Mouse (Mus musculus) lung, postnatal 14 days (tissue): ENCODE results near the gene Stab1.

Experiments
- DNase-seq: peaks from one replicate; pipeline ENCODE4 v3.0.0; 2021

The Stab1 gene

DNA sequence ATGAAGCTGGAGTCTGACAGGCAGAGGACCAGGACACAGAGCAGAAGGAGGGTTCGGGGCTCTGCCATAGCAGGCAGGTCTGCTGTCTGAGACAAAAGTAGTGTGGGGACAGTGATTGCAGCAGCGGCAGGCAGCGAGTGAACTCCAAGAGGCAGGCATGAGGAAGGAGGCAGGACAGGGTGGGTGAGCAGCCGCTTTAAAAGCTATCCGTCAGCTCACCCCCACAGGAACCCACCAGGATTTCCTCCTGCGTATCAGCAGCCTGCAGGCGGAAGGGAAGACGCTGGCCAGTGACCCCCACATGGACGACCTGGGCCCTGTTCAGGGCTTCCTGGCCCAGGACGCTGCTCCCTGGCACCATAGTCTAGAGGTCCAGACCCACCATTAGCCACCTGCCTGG is at the start of gene Stab1:
Stab1 (minus strand) TSS at position 217 of the 400 bp plus-strand sequence.
- peak; percentile 59 for DNase-seq

DNA sequence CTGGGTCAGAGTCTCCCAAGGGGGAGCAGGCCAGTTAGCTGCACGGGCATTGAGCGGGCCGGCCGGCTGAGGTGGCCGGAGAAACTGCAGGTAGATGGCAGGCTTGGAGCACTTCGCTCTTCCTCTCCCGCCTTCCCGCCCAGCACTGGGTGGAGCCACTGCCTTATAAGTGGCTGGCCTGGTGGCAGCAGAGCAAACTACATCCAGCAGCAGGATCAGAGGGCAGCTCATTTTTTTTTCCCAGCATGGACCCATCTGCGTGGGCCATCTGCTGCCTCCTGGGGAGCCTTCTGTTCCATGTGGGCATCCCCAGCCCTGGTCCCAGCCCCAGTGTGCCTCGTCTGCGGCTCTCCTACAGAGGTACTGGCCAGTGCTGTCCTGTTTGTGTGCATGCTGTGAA is 49.2 kb upstream of the Stab1 start, which contains the start of gene Sema3g:
Sema3g (plus strand) TSS at position 195 of the 400 bp plus-strand sequence.
- peak; percentile 82 for DNase-seq

DNA sequence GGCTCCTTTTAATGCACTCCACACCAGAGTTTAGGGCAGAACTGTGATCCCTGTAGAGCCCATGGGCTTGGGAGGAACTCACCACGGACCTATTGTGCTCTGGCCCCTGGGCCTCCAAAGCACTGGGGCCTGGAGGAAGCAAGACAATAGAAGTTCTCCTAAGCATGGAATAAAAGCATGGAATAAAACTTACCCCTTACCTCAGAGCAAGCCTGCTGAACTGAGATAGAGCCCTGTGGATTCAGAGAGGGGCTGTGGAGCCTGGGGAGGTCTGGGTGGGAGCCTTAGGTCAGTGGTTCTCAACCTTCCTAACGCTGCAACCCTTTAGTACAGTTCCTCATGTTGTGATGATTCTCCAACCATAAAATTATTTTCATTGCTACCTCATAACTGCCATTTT is 48.4 kb upstream of the Stab1 start, which contains the start of gene Nisch:
Nisch (minus strand) TSS at position 101 of the 400 bp plus-strand sequence.
- no peak for DNase-seq

DNA sequence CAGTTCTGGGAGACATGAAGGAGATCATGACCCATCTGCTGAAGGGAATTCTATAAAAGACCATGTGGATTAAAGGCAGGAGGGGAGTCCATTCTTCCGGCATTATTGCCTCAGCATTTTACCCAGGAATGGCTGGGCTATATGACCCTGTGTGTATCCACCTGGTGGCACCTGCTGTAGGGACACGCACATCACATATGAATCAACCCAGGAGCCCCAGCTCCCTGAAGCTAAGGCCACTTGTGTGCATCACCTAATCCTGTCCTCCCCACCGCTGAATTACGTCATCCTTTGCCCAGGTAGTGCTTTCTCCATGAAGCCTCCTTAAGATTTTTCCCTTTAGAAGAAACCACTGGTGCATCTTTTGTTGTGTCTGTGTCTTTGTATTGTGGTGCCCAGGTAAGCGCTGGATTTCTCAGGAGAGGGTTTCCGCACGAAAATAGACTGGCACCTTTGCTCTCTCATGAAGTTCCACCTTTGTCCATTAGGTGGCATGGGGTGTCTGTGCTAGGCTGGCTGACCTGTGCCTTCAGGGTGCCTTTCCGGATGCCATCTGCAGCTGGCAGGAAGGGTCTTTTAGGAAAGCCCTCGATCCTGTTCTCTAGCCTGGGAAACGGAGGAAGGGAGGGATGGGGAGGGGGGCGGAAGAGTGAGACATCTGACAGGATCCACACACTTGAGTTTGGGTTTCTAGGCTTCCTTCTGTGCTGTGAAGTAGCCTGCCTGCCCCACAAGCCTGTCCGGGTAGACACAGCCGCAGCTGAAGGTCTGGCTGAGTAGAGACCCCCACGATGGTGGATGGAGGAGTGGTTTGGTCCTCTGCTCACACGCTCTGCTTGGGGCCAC is 46.9 kb upstream of the Stab1 start:
- peak; percentile 83 for DNase-seq

DNA sequence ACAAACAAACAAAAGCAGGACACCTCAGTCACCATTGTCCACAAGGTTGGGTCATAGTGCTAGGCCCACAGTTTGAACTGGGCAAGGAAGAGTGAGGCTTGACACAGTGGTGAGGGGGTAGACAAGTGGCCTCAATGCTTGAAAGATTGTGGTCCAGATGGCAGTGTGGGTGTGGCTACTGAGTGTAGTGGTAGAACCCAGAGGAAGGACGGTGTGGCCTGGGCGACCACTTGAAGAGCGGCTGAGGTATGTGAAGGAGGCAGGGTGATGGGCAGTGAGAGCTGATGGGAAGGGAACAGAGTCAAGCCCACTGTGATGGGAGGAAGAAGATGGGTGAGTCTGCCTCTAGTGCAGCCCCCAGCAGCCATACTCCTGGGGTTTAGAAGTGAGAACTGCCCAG is 46.2 kb upstream of the Stab1 start:
- no peak for DNase-seq

DNA sequence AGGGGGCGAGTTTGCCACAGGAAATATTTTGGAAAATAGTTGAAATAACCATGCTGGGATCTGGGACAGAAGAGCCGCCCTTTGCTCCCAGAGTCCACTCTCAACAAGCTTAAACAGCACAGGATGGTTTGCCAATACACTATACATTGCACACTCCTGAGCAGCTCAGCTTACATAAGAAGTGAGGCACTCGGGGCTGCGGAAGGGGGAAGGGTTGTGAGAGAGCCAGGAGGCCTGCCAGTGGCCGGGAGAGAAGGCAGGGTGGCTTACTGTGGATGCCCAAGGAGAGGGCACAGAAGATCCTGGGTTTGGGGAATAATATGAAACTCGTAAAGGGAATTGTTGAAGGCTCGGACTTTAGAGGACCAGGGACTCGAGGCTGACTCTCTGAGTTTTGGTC is 45.4 kb upstream of the Stab1 start:
- DNase-seq = no peak

DNA sequence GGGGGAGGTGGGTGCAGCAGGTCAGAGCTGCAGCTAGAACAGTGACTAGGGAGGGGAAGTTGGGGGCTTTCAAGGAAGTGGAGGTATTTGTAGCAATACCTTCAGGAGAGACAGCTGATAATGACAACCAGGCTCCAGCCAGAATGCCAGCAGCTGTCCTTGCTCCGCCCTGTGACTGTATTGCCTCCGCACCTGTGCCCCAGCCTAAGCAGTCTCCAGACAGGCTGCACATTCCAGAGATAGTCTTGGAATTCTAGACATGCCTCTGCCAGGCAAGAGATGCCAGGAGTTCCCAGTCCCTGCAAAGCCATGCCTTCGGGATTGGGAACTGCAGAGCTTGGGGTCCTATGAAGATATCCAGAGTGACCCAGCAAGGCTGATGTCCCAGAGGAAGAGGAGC is 44.1 kb upstream of the Stab1 start:
- no peak for DNase-seq

DNA sequence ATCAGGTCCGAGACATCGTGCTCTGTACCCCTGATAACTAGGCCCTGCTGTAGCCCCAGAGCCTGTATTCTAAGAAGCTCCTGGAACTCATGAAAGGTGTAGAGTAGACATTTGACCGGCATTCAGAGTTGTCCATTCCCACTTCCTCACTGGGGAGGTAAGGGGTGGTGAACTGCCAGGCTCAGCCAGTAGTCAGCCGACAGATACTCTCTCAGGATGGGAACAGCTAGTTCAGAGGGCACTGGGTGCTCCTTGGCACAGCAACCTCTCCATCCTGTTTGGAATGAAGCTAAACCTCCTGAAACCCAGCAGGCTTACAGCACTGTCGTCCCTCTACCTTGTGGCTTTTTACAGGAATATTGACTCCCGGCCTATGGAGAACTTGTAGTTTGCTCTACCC is 43.4 kb upstream of the Stab1 start:
- DNase-seq = no peak

DNA sequence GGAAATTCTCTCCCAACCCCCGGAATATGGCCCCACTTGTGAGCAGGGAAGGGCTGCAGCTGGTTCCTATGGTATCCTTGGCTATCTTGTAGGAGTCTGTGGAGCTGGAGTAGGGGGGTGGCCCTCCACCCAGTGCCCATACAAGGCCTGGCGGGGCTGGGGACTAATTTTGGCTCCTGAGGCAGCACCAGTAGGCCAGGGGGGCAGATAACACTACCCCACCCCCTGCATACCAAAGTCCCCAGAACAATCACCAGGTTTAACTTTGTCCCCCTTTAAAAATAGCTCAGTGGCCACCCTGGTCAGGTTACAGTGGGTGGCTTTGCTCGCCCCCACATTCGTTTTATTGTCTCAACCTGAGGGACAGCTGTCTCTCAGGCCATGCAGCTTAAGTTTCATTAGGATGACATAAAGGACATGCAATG is 40.7 kb upstream of the Stab1 start:
- no peak for DNase-seq

DNA sequence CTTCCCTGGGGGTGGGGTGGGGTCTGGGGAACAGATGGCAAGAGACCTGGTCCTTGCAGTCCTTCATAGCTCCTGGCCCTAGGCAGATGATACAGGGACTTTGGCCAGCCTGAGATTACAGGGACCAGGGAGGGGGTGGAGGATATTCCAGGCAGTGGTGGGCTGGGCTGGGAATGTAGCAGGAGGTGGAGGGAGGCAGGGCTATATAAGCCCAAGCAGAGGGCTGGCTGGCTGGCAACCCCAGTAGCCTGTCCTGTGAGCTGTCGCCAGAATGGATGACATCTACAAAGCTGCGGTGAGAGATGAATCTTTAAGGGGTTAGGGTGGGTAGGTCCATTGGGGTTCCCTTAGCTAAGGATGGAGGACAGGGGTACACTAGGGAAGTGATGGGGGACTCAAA is 39.6 kb upstream of the Stab1 start, which contains the start of gene Tnnc1:
Tnnc1 (plus strand) TSS at position 229 of the 400 bp plus-strand sequence.
- no peak for DNase-seq

DNA sequence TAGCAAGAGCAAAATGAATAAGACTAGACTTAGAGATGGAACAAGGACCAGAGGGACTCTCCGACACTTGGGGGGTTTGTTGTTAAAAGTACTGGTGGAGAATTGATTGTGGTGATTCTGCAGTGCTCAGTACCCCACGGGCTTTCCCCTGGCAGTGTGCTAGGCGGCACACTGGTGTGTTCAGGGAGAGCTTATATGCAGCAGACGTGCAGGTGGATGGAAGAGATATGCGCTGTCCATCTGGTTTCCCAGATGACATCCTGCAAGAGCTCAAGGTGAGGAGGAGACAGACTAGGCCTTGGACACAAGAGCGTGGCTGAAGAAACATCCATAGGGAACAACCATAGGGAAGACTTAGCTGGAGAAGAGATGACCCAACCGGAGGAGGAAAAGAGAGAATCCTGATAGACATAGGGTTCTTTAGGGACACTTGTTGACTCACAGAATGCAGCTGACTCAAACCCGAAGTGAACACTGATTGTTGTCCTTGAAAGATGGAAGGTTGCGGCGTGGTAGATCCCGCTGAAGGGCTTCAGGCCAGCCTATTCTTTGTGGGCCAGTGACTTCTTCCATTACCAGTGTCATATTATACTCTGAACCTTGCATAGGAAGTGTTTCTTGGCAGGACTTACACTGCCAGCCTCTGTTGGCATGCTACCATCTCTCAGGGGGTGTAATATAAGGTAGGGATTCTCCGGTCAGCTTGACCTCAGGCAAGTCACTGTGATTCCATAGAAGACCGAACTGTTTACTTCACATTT is 38.8 kb upstream of the Stab1 start:
- DNase-seq = peak; percentile 23

DNA sequence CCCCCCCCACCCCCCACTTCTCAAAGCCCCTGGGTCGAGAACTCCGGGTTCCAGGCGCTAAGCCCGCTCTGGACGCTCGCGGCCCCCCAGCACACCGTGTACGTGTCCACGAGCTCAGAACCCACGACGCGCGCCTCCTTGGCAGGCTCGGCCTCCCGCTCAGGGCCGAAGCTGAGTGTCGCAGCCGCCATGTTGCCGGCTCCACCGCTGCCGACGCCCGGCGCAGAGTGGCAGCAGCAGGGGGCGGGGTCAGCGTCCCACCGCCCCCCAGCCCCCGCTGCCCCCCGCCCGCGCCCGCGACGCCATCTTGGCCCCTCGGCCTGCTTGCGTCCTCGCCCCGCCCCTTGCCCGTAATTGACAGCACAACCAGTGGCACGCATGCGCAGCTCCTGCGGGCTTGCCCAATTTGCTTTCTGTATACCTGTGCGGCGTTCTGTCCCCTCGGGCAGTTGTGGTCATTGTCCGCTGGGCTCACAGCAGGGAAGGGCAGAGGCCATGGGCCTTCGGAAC is 38.1 kb upstream of the Stab1 start:
- peak; percentile 97 for DNase-seq

DNA sequence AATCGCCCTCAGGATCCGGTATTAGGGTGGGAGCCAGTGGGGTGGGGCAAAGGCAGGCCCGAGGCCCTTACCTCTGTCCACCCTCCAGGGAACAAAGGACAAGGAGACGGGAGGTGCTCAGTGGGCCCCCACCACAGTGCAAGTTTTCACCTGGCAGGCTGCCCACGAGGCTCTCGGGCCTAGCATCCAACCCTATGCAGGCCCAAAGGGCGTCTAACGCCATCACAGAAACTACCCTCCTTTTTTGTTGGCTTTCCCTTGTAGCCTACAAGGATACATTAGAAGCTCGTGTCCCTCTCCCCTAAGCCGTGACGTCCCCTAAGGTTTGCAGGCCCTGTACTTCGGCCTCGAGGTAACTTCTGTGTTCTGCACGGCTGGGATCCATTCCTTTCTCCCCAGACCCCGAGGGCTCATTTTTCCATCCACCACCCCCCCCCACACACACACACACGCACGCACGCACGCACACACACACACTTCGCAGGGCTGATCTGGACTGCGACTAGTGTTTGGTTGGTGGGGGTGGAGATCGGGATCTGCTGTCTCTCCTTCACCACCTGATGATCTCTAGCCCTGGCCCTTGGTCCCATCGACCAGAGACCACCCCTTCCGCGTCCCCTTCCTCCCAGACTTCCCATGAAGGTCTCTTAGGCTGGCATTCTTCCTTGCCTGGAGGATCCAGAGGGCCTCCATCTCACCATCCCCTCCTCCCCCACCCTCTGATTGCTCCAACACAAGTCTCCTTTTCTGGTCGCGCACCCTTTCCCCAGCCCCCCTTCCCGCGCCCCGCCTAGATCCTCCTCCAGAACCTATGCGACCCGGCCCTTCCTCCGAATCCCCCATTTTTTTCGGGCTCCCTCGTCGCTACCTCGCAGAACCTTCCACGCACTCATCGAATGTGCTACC is 37.4 kb upstream of the Stab1 start:
- peak; percentile 59 for DNase-seq

DNA sequence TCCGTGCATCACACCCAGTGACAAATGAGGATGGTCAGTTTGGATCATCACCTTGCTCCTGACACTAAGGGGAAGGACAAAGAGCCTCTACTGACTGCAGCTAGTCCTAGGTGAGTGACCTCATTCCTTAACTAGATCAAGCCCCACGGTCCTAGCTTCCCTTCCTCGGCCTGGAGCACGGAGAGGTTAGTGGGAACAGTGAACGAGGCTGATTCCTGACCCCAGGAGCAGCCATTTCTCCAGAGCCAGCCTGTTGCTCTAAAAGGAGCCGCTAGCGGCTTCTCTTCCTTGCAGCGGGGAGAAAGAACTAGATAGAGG is 36.8 kb upstream of the Stab1 start:
- no peak for DNase-seq

DNA sequence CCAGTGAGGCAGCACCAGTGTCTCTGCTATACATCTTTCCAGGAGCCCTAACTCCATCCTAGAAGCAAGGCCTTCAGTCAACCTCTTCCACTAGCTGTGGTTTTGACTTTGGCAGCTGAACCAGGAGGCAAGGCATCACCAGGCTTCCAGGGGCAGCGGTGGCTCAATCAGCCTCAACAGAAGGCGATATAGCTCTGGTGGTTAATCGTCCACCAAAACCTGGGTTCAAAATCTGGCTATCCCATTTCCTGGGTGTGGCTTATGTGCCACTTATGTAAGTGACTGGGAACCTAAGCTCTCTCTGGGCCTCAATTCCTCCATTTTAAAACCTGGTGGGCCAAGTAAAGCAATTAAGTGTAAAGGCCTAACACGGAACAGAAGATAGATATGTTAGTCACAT is 36.4 kb upstream of the Stab1 start:
- no peak for DNase-seq

DNA sequence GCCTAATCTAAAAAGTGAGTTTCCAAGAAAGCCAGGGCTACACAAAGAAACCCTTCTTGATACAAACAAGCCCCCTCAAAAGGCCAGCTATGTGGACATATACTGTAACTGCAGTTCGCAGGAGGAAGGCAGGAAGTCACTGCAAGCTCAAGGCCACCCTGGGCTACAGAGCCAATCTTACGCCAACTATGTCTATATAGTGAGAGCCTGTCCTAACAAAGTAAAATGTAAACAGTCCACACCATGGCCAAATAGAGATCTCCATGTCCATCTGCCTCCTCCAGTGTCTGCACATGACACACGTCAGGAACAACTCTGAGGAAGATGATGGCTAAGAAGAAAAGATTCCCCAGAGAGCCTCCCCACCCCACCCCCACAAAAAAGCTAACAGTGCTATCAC is 31.6 kb upstream of the Stab1 start:
- DNase-seq = no peak

DNA sequence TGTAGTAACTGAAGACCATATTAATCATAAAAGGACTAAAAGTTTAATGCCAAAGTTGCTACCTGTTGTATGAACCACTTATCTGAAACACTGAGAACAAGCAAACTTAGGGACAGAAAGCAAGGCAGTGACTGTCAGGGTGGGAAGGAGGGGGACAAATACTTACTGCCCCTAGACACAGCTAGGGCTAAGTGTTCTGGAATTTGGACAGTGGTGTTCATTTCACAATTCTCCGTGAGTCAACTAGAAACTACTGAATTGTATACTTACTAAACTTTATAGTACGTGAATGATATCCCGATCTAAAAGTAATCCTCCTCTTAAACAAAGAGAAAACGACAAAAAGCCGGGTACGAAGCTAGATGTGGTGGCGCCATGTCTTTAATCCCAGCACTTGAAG is 31.2 kb upstream of the Stab1 start:
- no peak for DNase-seq

DNA sequence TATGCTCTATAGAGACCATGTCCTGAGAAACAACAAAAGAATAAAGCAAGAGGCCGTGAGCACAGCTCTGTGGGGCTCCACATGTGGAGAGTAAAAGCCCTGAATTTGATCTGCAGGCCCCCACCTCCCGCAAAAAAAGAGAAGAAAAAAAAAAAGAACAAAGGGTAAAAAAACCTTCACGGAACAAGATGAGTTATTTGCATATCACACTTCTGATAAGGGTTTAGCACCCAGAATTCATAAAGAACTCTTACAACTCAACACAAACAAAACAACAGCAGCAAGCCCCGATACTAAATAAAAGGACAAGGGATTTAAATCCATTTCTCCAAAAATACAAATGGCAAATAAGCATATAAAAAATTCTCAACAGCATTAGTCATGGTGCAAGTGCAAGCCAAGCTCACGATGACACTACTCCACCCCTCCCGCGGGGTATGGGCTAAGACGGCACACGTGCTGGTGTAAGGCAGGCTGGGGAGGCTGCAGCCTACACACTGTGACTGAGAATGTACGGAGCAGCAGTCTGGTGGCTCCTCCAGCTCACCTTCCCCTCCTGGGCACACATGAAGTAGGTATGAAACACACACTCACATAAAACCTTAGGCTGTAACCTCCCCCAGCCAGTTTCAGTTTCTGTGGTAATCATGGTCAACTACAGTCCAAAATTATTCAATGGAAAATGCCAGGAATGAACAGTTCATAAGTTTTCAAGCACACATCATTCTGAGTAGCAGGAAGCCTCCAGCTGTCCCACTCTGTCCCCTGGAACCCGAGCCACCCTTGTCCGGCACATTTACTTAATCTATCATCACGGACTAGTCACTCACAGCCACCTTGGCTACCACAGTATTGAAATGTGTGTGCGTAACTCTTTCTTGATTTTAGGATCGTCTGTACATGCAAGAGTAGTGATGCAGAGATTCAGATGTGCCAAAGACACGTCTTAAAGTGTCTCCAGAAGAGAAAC is 29.4 kb upstream of the Stab1 start:
- DNase-seq = peak; percentile 42

DNA sequence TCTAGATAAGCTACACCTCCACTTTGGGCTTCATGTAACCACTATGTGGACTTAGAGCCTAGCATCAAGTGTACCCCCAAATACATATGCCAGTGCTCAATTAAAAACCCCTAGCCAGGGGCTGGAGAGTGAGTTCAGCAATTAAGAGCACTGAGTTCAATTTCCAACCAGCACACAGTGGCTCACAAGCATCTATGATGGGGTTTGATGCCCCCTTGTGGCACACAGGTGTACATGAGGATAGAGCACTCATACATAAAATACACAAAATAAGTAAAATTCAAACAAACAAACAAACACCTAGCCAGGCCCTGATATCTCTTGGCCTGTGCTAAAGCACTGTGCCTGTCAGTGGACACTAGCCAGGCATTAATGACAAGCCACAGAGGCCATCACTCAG is 27.5 kb upstream of the Stab1 start:
- peak; percentile 55 for DNase-seq

DNA sequence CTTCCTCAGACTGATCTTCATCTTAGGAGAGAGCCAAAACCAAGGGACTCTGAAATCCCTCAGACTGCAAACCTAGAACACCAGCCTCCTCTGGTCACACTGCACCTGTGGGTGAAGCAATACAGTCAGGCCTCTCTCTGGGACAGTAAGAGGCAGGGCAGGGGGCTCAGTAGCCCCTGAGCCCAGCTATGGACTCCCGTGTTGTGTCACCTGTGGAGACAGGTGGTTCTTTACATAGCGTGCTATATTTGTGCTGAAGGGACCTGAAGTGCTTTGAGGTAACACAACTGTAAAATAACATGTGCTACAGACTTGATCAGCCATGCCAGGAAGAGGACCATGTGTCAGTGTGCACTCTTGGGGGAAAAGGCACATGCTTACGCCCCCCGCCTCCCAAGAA is 27.1 kb upstream of the Stab1 start:
- DNase-seq = no peak

DNA sequence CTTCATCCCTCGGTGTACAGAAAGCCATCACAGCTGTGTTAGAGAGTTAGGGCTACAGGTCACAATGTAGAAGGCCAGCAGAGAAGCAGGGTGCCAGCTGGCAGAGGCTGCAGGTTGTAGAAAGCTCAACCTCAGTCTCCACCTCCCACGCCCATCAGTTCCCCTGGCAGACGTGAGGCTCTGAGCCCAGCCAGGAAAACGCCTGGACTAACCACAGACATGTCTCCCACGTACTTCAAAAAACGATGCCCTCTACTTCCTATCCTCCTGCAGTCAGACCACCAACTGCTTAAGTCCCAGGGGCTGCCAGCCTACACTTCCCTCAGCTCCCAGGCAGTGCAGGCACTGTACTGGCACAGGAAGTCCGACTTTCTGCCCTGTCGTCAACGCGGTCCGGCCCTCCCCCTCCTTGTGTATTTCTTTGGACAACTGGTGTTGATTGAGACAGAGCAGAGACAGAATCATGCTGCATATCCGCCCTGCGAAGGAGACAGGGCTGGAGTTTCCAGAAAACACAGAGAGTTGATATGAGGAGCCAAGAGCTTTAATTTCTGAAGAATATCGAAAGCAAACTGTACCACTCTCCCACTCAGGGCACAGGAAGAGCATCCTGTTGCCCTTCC is 26.6 kb upstream of the Stab1 start:
- DNase-seq = peak; percentile 80
